Mouse (Mus musculus) gastrocnemius, postnatal 25 days (tissue): ENCODE measurements around the gene Myo9b. TPM values are rescaled to one million over a fixed set of nuclear protein-coding genes. Genes with fewer than 3 reads are reported as not detected.
A peak's percentile ranks its signal among the peaks of the same experiment; 100 is the strongest.
"Not testable (repeated sequence)": the region's sequence is repeated elsewhere in the genome, so short reads cannot be mapped to it uniquely, and the experiment has no call there.

Source experiments
- DNase-seq: peaks from one replicate; pipeline ENCODE4 v3.0.0; 2022
- long read RNA-seq, 2 experiments: library from polyadenylated mRNA; stranded (forward); transcript quantifications; one replicate each; pipeline ENCODE4 v2.0.0; 2021
- total RNA-seq, 2 experiments: library from RNA; stranded (reverse); gene quantifications; 1 replicate in 1 of 2; 2 replicates in 1 of 2; pipeline ENCODE4 v1.2.3; 2021

The Myo9b gene
- total RNA-seq, result 10 to 100 TPM in 1 of 2 experiments, 1 to 10 TPM in 1; 9.1 to 12.2 TPM
- long read RNA-seq, experiment 1, partial matches to known transcripts, result 1 of 9 reads
- long read RNA-seq, experiment 1, other reads (novel, unspliced or antisense), result 8 of 9 reads
- long read RNA-seq, experiment 2, partial matches to known transcripts, result 1 of 12 reads
- long read RNA-seq, experiment 2, other reads (novel, unspliced or antisense), result 11 of 12 reads

DNA sequence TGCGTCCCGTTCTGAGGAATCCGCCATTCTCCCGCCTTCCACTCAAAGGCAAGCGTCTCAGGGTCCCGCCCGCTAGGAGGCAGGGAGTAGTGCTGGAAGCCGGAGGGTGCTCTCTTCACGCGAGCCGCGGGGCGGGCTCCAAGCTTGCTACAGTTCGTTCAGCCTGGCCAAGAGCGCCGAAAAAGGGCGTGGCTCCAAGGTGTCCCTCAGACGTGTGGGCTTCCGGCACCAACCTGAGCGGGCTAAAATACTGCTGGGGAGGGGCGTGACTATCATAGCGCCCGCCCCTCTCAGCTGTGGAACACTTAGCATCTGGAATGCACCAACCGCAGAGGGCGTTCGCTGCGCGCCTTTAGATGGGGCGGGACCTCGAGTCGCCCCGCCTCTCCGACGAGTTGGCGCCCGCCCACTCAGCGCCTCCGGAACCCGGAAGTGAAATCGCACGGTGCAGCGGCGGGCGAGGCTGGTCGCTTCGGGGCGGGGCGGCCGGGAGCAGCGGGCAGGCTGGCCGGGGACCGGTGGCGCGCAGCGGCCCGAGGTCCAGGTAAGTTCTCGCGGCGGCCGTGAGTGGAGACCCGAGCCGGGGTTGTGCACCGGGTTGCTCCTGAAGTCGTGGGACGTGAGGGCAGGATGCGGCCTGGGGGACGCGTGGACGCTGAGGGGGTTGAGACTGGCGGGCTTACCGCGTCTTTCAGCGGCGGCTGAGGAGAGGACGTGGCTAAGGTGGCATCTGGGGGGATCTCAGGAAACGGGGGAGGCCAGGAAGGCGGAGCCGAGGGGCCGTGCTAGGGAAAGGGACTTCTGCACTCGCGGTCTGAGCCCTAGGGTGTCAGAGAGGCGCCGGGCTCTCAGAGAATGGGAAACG, at the start of gene Myo9b, which contains the start of gene Haus8:
TSS of gene Myo9b (plus strand) at position 429 of the 865 bp plus-strand sequence.
TSS of gene Haus8 (minus strand) at position 649 of the 865 bp plus-strand sequence.
- DNase-seq, result peak; percentile 97

DNA sequence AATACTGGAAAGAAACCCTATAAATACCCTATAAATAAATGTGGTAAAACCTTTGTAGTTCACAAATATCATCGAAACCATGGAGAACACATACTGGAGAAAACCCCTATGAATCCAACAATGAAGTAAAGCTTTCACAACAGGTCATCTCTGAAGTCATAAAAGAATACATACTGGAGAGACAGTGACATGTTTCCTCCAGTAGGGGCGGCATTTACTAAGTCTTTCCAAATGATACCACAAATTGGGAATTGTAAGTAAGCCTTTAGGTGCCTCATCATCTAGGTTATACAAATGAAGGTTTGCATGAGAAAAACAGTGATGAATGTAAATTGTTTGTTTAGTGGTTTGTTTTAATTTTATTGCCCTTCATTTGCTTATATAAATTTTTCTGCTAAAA, 48.0 kb upstream of the Myo9b start:
- no peak for DNase-seq

DNA sequence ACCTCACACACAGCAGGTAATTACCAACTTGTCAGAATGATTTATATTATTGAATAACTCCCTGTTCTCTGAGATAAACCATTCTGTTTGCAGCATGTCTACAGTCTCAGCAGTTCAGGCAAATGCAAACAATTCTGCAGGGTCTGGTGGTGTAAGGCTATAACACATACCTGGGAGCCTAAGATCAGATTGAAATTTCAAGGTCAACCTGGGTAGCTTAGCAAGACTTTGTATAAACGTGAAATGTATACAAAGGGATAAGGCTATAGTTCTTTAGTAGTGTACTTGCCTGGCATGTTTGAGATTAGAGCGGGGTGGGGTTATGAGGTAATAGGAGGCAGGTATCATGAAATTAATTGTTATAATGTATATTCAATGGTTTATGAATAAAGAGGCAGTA, 29.8 kb upstream of the Myo9b start:
- no peak for DNase-seq

DNA sequence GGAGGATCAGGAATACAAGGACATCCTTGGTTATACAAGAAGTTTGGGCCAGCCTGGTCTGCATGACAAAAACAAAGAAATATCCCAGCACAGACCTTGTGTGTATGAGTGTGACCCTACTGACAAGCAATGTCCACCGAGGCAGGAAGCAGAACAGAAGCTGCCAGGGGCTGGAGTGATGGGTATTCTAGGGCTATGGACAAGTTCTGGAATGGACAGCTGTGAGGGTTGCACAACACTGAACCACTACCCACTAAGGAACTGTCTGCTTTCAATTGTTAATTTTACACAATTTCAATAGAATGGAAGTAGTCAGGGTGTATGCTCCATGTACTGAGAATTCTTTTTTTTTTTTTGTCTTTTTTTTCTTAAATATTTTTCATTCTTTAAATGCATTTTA, 24.3 kb upstream of the Myo9b start:
- DNase-seq, result no peak

DNA sequence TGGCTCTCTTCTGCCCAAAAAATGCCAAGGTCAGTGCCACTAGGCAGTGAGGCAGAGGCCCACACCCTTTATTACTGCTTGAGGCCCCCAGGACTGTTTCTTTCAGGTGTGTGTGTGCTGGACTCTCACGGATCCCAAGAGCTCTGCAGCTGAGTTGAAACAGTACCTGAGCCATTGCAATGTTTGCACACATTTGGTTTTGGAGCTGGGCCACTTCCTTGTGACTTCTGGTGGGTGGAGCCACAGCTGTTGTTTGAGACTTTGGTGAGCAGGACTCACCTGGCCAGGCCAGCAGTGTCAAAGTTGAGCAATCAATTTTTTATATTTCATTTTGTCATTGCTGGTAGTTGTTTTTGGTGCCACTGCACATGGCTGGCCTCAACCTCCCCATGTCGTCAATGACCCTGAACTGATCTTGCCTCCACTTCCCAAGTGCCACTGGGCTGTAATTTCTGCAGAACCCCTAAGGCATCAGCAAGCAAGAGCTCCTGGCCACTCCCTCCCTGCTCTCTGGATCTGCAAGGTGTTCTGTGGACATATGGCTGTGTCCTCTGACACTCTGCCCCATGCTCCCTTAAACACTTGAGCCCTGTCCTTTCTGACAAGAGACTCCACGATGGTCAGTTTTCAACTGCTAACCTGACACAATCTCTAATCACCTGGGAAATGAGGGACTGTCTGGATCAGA, 15.8 kb upstream of the Myo9b start:
- DNase-seq, result no peak

DNA sequence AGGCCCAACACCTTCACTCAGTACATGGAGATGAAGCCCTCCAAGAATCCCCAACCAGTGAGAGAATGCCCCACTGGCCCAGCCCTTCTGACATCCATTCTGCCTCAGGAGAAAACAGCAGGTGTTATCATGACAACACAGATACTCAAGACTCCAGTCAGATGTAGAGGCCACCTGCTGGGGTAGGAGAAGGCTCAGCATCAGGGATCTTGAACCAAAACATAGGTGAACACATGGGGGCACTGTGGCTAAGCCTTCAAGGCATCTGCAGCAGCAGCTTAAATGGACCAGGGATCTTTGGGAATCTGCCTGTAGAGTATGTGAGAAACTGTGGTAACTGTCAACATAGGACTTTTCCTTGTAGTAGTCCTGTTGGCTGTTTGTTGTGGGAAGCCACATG, 11.3 kb upstream of the Myo9b start:
- DNase-seq, result no peak

DNA sequence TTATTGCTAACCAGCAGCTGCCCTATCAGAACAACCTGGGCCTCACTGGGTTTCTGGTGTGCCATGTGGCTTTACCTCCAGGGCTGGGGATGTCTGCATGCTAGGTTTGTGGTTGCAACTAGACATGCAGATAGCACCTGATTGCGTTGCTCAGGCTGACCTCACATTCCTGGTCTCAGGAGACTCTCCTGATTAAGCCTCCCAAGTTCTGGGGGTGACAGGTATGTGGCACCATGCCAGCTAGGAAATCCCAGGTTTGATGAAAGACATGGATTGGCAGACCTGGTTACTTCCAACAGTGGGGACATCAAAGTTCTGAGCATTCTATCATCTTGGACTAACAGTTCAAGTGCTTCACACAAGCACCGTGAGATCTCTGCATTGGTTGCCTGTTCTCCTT, 4.8 kb upstream of the Myo9b start:
- no peak for DNase-seq

DNA sequence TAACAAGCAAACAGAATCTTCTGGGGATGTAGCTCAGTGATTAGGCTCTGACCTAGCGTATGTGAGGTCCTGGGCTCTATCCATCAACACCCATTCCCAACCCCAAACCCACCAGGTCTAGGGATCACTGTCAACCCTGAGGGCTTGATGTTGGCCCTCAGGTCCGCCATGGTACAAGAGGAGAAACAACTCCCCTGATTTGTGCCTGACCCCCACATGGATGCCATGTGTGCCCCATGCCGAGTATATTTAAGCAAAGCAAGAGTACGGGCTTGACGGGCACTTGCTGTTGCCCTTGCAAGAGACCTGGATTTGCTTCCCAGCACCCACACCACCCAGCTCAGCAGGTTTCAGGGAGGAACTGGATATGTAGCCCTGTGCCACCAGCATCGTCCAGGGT, 4.2 kb upstream of the Myo9b start:
- DNase-seq, result not testable (repeated sequence)

DNA sequence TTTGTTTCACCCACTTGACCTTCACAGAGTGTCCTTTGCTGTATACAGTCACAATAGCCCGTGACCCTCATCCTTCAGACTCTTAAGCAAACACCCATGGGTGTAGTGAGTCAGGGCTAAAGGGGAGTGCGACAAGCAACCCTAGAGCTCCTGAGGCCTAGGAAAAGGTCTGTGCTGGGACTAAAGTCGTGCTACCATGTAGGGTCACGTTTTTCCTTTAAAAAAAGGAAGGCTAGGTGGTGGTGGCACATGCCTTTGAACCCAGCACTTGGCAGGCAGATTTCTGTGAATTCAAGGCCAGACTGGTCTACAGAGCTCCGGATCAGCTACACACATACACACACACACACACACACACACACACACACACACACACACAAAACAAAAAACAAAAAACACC, 884 bp upstream of the Myo9b start:
- no peak for DNase-seq

DNA sequence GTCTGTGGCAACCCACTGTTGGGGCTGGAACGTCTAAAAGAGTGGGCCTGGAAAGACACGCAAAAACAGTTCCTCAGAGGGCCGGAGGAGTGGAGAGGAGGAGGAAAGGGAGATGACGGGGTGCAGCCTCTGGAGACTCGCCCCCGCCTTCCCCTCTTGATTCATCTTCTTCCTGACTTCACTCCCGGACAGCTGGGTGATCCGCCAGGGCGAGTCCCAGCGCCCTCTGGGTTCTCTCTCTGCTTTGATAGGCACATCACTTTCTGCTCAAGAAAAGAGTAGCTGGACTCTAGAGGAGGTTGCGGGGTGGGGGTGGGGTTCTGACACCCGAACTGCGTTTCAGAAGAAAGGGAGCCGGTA, 617 bp downstream of the Myo9b start:
- DNase-seq, result peak; percentile 65

DNA sequence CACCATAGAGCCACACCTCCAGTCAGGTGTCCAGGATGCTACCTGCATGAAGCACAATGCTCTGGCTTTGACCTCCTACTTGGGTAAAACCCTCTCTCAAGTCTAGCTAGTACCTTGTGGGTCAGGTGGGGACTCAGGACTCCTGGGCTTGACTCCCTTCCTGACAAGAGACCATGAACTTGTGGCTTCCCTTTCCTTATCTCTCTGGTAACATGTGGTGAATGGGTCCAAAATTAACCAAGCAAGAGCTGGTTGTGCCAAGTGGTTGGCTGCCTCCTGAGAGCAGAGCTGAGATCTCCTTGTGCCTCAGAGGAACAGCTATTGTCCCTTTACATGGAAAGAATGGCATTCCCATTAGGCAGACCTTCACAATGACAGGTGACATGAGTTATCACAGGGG, 2.0 kb downstream of the Myo9b start:
- DNase-seq, result no peak

DNA sequence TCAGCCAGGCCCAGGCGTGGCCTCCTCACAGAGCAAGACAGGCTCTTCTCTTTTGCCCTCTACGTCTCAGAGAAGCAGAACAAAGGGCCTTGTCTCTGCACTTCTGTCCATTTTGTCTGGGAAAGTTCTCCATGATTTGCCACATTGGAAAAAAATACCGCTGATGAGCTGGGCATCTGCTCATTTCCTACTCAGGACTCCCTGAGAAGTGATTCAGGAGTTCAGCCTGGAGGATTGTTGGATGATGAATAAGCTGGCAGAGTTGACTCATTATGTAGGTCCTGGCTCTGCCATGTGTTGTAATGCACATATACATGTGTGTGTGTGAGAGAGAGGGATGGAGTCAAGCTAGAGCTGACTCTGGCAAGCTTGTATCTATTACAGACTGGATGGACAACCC, 3.7 kb downstream of the Myo9b start:
- no peak for DNase-seq

DNA sequence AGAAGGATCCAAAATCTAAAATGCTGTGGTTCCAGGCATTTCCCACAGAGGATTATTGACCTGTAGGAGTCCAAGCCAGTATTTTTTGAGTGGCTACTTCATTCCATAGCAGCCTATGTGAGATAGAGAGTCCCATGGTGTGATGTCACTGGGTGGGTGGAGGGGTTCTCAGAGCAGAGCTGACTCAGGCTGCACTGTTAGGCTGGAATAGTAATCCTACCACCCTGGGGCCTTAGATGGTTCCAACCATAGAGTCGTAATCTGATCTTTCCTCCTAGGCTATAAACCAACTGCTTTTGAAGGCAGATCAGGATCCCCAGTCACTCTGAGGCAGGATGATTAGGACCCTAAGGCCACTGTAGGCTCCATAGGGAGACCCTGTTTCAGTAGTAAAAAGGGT, 6.9 kb downstream of the Myo9b start:
- not testable (repeated sequence) for DNase-seq

DNA sequence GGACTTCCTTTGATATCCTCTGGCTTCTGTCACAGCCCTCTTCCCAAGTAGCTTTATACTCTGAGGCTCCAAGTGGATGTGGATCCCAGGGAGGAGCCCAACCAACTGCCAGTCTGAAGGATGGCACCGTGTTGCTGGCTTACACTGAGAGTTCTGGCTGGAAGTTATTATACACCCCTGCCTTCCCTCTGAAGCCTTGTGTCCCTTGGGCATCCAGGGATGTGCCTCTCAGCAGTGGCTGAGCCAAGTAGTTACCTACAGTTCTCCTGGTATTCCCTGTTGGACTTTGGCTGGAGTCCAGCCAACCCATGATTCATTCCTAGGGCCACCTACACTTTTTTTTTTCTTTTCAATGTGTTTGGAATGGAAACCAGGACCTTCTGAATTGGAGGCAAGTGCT, 9.2 kb downstream of the Myo9b start:
- not testable (repeated sequence) for DNase-seq

DNA sequence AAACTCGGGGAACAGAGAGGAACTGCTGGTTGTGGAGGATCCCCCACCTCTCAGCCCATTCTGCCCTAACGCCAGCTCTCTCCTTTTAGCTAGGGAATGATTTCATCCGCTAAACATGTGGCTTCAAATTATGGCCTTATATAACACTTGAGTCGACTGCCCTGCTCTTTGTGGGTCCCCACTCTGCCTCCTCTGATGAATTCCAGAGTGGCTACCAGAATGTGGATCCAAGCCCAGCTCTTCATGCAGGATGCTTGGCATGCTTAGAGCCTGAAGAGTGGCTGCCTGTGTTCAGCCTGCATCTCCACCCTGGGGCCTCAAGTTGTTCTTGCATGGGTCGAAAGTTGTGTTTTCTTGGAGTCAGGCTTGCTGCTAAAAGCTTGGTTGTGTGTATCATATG, 10.1 kb downstream of the Myo9b start:
- DNase-seq, result peak; percentile 55

DNA sequence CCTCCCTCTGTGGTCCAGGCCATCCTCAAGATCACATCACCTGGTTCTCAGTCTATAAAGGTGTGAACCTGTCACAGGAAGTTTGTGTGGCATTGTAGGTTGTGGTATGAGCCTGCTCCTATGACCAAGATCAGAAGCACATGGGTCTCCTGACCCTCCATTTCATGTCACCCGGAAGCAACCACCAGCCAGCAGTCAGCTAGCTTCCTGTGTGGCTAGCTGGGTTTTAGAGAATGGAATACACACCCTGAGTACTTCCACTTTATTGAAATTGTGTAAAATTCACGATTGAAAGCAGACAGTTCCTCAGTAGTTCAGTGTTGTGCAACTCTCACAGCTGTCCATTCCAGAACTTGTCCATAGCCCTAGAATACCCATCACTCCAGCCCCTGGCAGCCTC, 13.7 kb downstream of the Myo9b start:
- DNase-seq, result not testable (repeated sequence)

DNA sequence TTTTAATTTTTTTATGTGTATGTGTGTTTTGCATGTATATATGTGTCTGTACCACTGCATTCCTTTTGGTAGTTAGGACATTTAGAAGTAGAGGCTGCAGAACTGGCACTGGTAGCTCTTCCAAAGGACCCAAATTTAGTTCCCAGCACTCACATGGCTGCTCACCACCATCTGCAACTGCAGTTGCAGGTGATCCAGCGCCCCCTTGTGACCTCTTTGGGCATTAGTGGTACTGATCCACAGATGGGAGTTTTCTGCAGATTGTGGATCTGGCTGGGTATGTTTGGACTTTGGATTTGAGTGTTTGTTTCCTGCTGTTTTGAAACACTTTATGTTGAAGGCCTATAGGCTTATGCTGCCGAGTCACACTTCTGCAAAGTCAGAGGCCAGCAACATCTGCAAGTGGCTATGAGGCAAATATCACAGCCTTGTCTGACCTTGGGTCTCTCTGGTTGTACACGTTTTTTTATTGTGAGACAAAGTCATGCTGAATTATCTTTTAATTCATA, 16.0 kb downstream of the Myo9b start:
- no peak for DNase-seq

DNA sequence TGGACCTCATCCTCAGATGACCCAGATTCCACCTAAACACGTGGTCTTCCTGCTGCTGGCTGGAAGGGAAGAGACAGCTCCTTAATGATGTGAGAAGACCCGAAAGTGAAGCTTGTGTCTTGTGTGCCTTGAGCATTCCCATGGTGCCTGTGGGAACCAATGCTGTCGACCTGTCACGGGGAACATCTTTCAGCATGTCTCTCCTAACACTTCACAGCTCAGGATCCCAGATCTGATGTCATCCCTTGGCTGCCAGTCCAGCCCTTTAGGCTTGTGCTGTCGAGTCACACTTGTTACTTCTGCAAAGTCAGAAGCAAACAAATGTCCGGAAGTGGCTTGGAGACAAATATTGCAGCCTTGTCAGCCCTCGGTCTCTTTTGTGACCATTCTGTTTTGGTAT, 16.6 kb downstream of the Myo9b start:
- no peak for DNase-seq

DNA sequence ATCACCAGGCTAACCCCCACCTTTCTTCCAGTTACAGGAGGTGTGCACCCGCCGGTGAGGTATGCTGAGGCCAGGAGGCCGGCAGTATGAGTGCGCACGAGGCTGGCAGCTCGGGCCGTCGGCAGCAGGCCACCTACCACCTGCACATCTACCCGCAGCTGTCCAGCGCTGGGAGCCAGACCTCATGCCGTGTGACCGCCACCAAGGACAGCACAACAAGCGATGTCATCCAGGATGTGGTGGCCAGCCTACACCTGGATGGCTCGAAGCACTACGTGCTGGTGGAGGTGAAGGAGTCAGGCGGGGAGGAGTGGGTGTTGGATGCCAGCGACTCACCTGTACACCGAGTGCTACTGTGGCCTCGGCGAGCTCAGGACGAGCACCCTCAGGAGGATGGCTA, 17.7 kb downstream of the Myo9b start:
- no peak for DNase-seq

DNA sequence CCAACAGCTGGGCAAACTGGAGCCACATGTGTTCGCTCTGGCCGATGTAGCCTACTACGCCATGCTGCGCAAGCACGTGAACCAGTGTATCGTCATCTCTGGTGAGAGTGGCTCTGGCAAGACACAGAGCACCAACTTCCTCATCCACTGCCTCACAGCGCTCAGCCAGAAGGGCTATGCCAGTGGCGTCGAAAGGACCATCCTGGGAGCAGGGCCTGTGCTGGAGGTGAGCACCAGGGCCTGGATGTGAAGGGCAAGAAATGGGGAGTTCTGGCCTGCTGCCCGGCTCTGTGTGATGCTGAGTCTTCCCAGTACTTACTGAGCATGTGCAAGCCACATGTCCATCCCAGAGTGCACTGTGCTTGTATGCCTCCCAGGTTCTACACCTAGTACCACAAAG, 18.4 kb downstream of the Myo9b start:
- DNase-seq, result no peak

DNA sequence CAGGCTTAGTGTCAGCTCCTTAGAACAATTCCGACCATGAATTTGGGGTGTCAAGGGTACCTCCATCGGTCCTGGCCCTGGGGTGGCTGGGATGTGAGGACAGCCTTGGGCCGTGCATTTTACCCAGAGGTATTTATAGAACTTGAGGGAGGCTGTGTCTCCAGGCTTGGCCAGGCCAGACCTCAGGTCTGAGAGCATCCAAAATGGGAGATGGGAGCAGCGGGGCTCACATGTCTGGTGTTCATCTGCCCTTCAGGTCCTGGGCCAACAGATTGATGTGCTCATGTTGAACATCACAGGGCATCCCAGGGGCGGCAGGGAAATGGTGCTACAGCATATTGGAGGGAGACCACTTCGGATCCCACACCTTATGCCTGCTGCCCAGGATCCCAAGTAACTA, 18.8 kb downstream of the Myo9b start:
- no peak for DNase-seq

DNA sequence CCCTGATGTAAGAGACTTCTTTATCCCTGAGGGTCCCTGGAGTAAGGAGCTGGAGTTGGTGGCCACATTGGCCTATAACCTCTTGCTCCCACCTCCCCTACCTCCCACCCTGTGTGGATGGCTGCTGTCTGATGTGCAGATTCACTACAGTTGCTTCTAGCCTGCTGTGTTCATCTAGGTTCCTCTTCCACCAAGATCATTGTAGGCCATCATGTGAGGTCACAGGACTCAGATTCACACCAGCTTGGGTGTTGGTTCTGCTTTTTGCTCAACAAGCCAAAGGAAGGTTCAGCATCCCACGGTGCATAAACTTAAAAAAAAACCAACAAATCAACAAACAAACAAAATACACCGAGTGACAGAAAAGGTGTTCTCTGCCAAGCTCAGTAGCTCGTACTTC, 21.4 kb downstream of the Myo9b start:
- DNase-seq, result not testable (repeated sequence)

DNA sequence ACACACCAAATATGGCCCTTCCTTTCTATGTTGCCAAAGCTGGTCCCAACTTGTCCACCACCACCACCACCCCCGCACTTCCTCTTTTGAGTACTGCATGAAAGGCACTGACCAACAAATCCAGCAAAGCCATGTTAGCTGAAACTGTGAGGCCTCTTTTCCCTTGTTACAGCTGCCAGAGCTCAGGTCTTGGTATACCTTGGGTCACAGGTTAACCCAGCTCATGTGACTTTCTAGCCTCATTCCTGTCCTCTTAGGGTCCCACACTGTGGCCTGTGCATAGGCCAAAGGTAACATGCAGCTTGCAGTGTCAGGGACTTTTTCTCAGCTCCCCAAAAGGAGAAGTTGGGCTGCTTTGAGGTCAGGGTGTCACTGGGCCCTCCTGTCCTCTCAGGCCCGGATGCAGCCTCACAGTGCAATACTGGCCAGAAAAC, 23.7 kb downstream of the Myo9b start:
- no peak for DNase-seq
